Mouse (Mus musculus) heart, embryonic 14.5 days (tissue): ENCODE results near the gene Paqr6. TPM values are rescaled to one million over a fixed set of nuclear protein-coding genes. Genes with fewer than 3 reads are reported as not detected.

Source experiments
- ATAC-seq: fragments of 200-750 bp; cut with Nextera tagmentation; 2 replicates; pipeline ENCODE4 v1.8.0; 2017; ENCODE audit warnings: low read depth, moderate TSS enrichment; ENCODE audit not compliant: insufficient number of reproducible peaks, insufficient read depth, low FRiP score
- H3K27ac ChIP-seq, 2 experiments: fragments of 200-500 bp in 1 of 2; fragments of 300-500 bp in 1 of 2; sonication (generic) in 1 of 2; replicated peaks in 1 of 2; 2 replicates each; pipeline ENCODE4 v1.5.1; 2012 to 2014; ENCODE audit warnings: low read depth in 2 of 2, low read length in 2 of 2, control low read depth in 1 of 2, mild to moderate bottlenecking in 1 of 2, mixed read lengths in 1 of 2; ENCODE audit not compliant: control insufficient read depth in 1 of 2, insufficient read depth in 1 of 2
- H3K27me3 ChIP-seq: fragments of 300-500 bp; sonication (generic); 2 replicates; pipeline ENCODE4 v1.6.1; 2014; ENCODE audit warnings: mild to moderate bottlenecking, low read length, control low read depth; ENCODE audit not compliant: control insufficient read depth, insufficient read depth
- H3K36me3 ChIP-seq: fragments of 300-500 bp; sonication (generic); 2 replicates; pipeline ENCODE4 v1.6.1; 2014; ENCODE audit warnings: mild to moderate bottlenecking, control low read depth, low read length, mixed read lengths; ENCODE audit not compliant: control insufficient read depth, insufficient read depth
- H3K4me1 ChIP-seq, 2 experiments: fragments of 200-500 bp in 1 of 2; fragments of 300-500 bp in 1 of 2; sonication (generic) in 1 of 2; 2 replicates each; pipeline ENCODE4 v1.6.1; 2012 to 2014; ENCODE audit warnings: low read length in 2 of 2, control low read depth in 1 of 2, mixed read lengths in 1 of 2; ENCODE audit not compliant: control insufficient read depth in 2 of 2, insufficient read depth in 2 of 2
- H3K4me2 ChIP-seq: fragments of 300-500 bp; sonication (generic); 2 replicates; pipeline ENCODE4 v1.6.1; 2014; ENCODE audit warnings: mild to moderate bottlenecking, low read length
- H3K4me3 ChIP-seq, 2 experiments: fragments of 200-500 bp in 1 of 2; fragments of 300-500 bp in 1 of 2; sonication (generic) in 1 of 2; 2 replicates each; pipeline ENCODE4 v1.5.1; 2012 to 2014; ENCODE audit warnings: low read length in 2 of 2, mild to moderate bottlenecking in 2 of 2, control low read depth in 1 of 2, low read depth in 1 of 2, moderate library complexity in 1 of 2; ENCODE audit not compliant: control insufficient read depth in 1 of 2, insufficient read depth in 1 of 2
- H3K9ac ChIP-seq: fragments of 300-500 bp; sonication (generic); 2 replicates; pipeline ENCODE4 v1.6.1; 2014; ENCODE audit warnings: mild to moderate bottlenecking, low read length
- H3K9me3 ChIP-seq: fragments of 300-500 bp; sonication (generic); 2 replicates; pipeline ENCODE4 v1.6.1; 2016; ENCODE audit warnings: low read length, control low read depth; ENCODE audit not compliant: control insufficient read depth
- WGBS: fragments of 180-500 bp; shearing (Covaris S2); extraction: QIAGEN DNeasy Blood & Tissue Kit; methylation state at CpG from one replicate; pipeline ENCODE4 v1.1.7; 2014; 5-methylcytosine and 5-hydroxymethylcytosine counted together
- polyA plus RNA-seq: library from polyadenylated mRNA; unstranded; fragments of >200 nt; fragmentation: Nextera tagmentation; extraction: Ambion mirVana; gene quantifications from 2 replicates; pipeline ENCODE4 v1.2.1, GENCODE M21; 2014

The Paqr6 gene
- 3.0 and 3.3 TPM in 2 replicates for polyA plus RNA-seq

DNA sequence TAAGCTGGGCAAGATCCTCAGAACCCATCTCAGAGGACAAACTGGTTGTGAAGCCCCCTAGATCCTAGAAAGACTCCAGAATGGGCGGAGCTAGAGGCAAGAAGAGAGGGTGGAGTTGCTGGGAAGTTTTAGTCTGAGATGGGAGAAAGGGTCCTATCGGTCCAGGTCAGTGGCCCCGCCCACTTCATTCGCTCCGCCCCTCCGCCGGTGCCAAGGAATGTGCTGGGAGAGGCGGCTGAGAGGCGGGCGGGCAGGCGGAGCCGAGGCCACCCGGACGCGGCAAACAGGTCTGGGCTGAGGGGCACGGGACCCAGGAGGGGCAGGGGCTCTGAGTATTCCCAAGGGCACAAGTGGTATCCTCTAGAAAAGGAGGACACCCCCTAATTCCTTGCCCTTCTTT lies at the start of gene Paqr6:
Gene Paqr6, plus strand, starts transcription at position 248 of the 400 bp plus-strand sequence.
- Histone ChIP-seq H3K9ac (peak within 1 kb of the TSS; percentile 38), H3K27me3 (peaks cover 17% of the 10 kb centered on the region), H3K9me3 (no peaks in the 10 kb centered on the region), H3K4me2 (peak within 1 kb of the TSS; percentile 59), H3K4me1 (peaks cover 14 to 17% of the 10 kb centered on the region in 2 experiments), H3K27ac (peak within 1 kb of the TSS in 1 of 2 experiments; percentile 62; a peak in 2 of 4 replicates), H3K4me3 (peak within 1 kb of the TSS; percentile 8 to 17), H3K36me3 (peaks cover 38% of the 10 kb centered on the region)
- ATAC-seq, result peak; percentile 40; the same call in 1 of the 2 replicates
- WGBS, result 3% methylated on average over 16 of the region's 16 CpGs

DNA sequence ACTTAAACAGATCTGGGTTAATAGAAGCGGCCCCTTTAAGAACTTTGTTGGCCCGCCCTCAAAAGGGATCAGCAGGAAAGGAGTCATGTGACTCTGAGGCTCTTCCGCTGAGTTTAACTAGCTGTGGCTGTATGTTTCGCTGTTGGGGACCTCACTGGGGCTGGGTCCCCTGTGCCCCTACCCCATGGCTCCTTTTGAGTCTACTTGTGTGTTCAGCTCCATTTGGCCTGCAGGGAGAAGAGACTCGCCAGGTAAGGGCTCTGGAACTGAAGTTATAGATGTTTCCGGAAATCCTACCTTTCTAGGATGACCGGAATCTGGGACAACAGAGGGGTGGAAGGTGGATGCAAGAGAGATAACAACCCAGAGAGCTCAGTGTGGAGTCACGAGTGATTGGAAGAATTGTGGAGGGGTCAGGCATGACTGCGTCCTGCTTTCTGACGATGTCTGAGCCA lies 39.4 kb upstream of the Paqr6 start, which contains the start of gene Glmp:
Gene Glmp, plus strand, starts transcription at position 73 of the 455 bp plus-strand sequence.
- peak; percentile 37 for ATAC-seq
- Histone ChIP-seq H3K4me1 (peaks cover 4 to 14% of the 10 kb centered on the region in 2 experiments; a peak in 3 of 4 replicates), H3K27me3 (no peaks in the 10 kb centered on the region), H3K36me3 (peaks cover 70% of the 10 kb centered on the region), H3K27ac (peak within 1 kb of the TSS in 1 of 2 experiments; percentile 52; a peak in 2 of 4 replicates), H3K4me3 (peak within 1 kb of the TSS; percentile 60 to 86), H3K4me2 (peak within 1 kb of the TSS; percentile 92), H3K9me3 (no peaks in the 10 kb centered on the region), H3K9ac (peak within 1 kb of the TSS; percentile 92)
- 1% methylated on average over 10 of the region's 10 CpGs for WGBS

DNA sequence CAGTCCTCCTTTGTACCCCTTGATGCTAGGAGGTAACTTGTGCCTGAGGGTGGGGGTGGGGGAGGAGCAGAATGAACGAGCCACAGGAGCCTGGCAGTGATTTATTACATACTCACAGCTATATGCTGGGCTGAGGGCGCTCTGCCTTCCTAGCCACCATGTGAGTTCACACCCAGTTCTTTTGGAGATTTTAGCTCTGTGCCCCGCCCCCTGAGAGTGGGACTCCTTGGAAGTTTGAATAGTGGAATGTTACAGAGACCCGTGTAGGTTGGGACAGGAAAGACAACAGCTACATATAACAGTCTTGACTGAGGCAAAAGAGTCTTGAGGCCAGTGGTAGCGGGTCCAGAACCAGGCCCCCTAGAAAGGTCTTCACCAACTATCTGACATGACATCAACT lies 35.4 kb upstream of the Paqr6 start:
- 77% methylated on average over 5 of the region's 5 CpGs for WGBS
- H3K27ac ChIP-seq, result no peak overlapping the region

DNA sequence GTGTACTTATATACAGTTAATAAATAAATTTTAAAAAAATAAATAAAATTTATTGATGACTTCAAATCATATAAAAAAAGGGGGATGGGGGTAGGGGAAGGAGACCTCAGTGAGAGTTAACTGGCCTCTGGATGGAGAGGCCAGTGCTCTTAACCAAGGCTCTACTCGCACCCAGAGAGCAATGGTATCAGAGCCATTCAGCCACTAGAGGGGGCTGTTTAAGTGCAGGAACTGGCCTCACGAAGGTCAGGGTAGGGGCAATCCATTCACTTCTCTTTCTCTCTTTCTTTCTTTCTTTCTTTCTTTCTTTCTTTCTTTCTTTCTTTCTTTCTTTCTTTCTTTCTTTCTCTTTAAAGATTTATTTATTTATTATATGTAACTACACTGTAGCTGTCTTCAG lies 33.1 kb upstream of the Paqr6 start:
- H3K4me1 ChIP-seq, result peaks cover 4 to 6% of the 10 kb centered on the region in 2 experiments; a peak in 3 of 4 replicates
- no peak for ATAC-seq
- no peak overlapping the region for H3K4me2 ChIP-seq
- H3K9me3 ChIP-seq, result no peaks in the 10 kb centered on the region
- no peaks in the 10 kb centered on the region for H3K27me3 ChIP-seq
- 27% methylated on average over 2 of the region's 2 CpGs for WGBS
- no peak overlapping the region for H3K9ac ChIP-seq
- no peak overlapping the region for H3K4me3 ChIP-seq
- no peak overlapping the region for H3K27ac ChIP-seq
- peaks cover 33% of the 10 kb centered on the region for H3K36me3 ChIP-seq

More for the DNA sequence above, 35.4 kb upstream of the Paqr6 start:
- no peaks in the 10 kb centered on the region for H3K27me3 ChIP-seq
- no peak overlapping the region for H3K4me3 ChIP-seq
- H3K9ac ChIP-seq, result no peak overlapping the region
- H3K36me3 ChIP-seq, result peaks cover 35% of the 10 kb centered on the region
- H3K4me2 ChIP-seq, result no peak overlapping the region
- ATAC-seq, result no peak
- H3K4me1 ChIP-seq, result peaks cover 5 to 14% of the 10 kb centered on the region in 2 experiments; a peak in 3 of 4 replicates
- H3K9me3 ChIP-seq, result no peaks in the 10 kb centered on the region

DNA sequence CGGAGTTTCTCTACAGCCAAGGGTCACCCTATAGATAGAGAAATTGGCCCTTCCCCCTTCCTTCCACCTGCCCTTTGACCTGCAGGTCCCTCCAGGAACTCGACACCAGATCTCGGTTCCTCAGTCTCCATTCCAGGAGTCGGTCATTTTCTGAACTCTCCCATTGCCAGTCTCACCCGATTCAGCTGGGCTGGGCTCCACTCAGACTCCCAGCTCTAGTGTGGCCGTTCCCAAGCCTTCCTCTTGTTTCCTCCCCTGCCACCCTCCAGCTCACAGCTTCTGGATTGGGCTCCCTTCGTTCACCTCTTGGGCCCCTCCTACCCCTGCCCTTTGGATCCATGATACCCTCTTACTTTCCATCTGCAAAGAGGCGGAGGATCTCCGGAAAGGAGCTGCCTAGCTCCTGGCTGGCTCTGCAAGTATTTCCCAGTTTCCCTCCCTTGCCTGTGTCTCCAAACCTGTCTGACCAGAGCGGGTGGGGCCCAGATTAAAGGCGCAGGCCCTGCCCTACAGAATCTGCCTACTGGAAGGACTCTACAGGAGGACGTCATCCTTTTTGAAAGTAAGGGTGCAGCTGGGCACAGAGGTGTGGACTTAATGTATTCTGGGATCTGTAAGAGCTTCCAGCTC lies 30.2 kb upstream of the Paqr6 start:
- Histone ChIP-seq H3K9me3 (no peaks in the 10 kb centered on the region), H3K27ac (no peak overlapping the region), H3K27me3 (no peaks in the 10 kb centered on the region), H3K9ac (no peak overlapping the region), H3K36me3 (peaks cover 6% of the 10 kb centered on the region), H3K4me2 (no peak overlapping the region), H3K4me3 (no peak overlapping the region), H3K4me1 (peaks cover 11 to 24% of the 10 kb centered on the region in 2 experiments)
- 50% methylated on average over 12 of the region's 12 CpGs for WGBS
- no peak for ATAC-seq

DNA sequence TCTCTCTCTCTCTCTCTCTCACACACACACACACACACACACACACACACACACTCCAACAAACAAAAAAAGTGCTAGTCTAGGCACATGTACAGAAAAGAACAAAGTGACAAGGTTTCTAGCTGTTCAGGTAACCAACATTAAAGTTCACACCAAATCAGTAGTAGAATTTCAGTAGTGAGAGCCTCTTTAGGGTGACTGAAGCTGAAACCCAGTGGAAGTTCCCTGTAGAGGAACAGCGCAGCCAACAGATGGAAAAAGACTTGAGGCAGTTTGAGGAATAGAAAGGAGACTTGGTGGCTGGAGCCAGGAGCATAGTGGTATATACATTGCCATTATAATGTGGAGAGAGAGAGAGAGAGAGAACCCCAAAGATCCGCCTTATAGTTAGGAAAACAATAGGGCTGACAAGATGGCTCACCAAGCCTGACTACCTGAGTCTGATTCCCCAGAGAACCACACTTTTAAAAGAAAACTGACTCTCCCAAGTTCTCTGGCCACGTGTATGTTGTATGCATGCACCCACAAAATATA lies 29.4 kb upstream of the Paqr6 start:
- Histone ChIP-seq H3K4me1 (peaks cover 11 to 26% of the 10 kb centered on the region in 2 experiments), H3K4me3 (peak overlapping the region; percentile 82 to 93), H3K27ac (peak overlapping the region; percentile 96 to 97; a peak in 3 of 4 replicates), H3K36me3 (no peaks in the 10 kb centered on the region), H3K27me3 (no peaks in the 10 kb centered on the region), H3K9ac (peak overlapping the region; percentile 93), H3K9me3 (no peaks in the 10 kb centered on the region), H3K4me2 (peak overlapping the region; percentile 87)
- ATAC-seq, result no peak
- 36% methylated on average over 3 of the region's 3 CpGs for WGBS

DNA sequence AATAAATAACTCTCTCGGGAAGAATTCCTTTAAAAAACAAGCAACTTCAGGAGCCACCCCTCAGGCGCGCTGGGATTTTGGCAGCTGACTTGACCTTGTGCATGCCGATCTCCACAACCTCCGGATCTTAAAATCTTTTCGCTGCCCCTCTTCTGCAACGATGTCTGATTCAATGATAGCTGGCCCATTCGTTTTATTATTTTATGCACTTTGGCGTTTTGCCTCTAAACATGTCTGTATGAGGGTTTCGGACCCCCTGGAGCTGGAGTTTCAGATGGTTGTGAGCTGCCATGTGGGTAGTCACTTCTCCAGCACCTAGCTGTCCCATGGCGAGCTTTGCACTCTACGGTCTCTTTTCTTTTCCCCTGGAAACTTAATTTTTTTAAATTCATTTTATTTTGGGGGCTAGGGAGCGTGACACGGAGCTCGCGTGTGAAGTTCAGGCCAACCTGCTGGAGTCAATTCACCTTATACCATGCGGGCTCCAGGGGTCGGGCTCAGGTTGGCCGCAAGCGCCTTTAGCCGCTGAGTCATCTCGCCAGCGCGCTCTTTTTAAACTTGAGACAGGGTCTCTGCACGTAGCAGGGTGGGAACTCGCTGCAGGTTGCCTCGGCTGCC lies 28.8 kb upstream of the Paqr6 start:
- Histone ChIP-seq H3K4me3 (peak overlapping the region; percentile 82 to 93), H3K9ac (peak overlapping the region; percentile 93), H3K4me2 (peak overlapping the region; percentile 87), H3K4me1 (peaks cover 11 to 26% of the 10 kb centered on the region in 2 experiments), H3K9me3 (no peaks in the 10 kb centered on the region), H3K27me3 (no peaks in the 10 kb centered on the region), H3K27ac (peak overlapping the region; percentile 96 to 97), H3K36me3 (peaks cover under 1% of the 10 kb centered on the region; the same call in 1 of the 2 replicates)
- WGBS, result under 1% methylated on average over 27 of the region's 27 CpGs
- ATAC-seq, result peak; percentile 37
